31 mouse cellular contexts compared by ENCODE assay signal in the genomic region with DNA sequence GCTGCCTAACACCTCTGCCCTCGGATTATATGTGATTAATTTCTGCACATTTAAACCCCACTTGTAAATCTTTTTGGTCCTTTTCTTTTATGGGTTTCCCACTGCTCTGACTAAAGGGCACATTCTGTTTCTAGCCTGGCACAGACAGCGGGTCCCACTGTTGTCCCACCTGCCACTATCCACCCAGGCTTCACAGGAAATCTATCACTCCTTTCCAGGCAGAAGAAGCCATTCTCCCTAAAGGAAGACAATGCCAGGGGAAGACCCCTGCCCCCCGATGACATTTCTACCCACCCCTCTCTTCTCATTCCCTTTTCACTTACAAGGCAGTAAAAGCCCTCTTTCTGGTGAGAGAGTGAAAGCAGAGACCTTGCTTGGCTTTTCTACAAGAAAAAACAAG. TPM values are rescaled to one million over a fixed set of nuclear protein-coding genes. Genes with fewer than 3 reads are reported as not detected.
DNase-seq lines count a peak whose midpoint lies in the region; ATAC-seq and TF ChIP-seq lines count a peak whose summit lies in the region.
"Had no signal": no experiment of that assay in that cellular context is flagged by ENCODE, and none has a peak within 500 bp of the region (broad histone marks: within the 10 kb centered on the region; RNA-seq: fewer than 3 reads in every experiment).

No protein-coding gene starts in this region.

- 0 out of 2 replicates have a peak, but pooled peaks have one; percentile 34 for ATAC-seq in hindbrain, embryonic 16.5 days
- ATAC-seq in hindbrain, postnatal 0 days, result no peak
- ATAC-seq: forebrain, postnatal 0 days; intestine, postnatal 0 days; midbrain, embryonic 15.5 days had no signal

- DNase-seq in hindbrain, postnatal 0 days (ENCODE audit: low spot score), result no peak
- DNase-seq in cerebellum, adult 11-12 months, result peak; percentile 54
- peak; percentile 63 for DNase-seq in cerebellum, adult 9-10 months
- DNase-seq in cerebellum, postnatal 36 days, result peak; percentile 33 to 53
- no peak for DNase-seq in frontal cortex, postnatal 36 days (ENCODE audit: low spot score in 2 of 2)
- DNase-seq in layer of hippocampus, postnatal 10 days (ENCODE audit: low spot score in 2 of 2), result no peak
- DNase-seq: adrenal gland, postnatal 25 days; forebrain, postnatal 0 days; gastrocnemius, postnatal 14 days; heart, adult 11 months; kidney, adult 9 months; kidney, postnatal 14 days; liver; right cerebral cortex, adult 18-20 months; thymus, adult 2 months; thymus, postnatal 36 days had no signal

- H3K4me1 ChIP-seq in hindbrain, embryonic 16.5 days (ENCODE audit: control insufficient read depth, insufficient read depth, low read depth, low read length), result 0 out of 2 replicates have a peak, but pooled peaks cover 2% of the 10 kb centered on the region
- no peaks in the 10 kb centered on the region for H3K4me1 ChIP-seq in hindbrain, postnatal 0 days (ENCODE audit: insufficient read depth, low read length)
- H3K4me1 ChIP-seq: embryonic facial prominence, embryonic 13.5 days; heart, embryonic 10.5 days; heart, embryonic 15.5 days; liver, embryonic 15.5 days; lung, embryonic 15.5 days had no signal

- no peaks in the 10 kb centered on the region for H3K9me3 ChIP-seq in hindbrain, embryonic 16.5 days (ENCODE audit: control insufficient read depth, low read length)
- H3K9me3 ChIP-seq in hindbrain, postnatal 0 days (ENCODE audit: low read length), result no peaks in the 10 kb centered on the region
- H3K9me3 ChIP-seq: embryonic facial prominence, embryonic 13.5 days; forebrain, embryonic 12.5 days; heart, embryonic 10.5 days; heart, embryonic 15.5 days; hindbrain, embryonic 12.5 days; liver, embryonic 15.5 days; lung, embryonic 15.5 days; midbrain, embryonic 10.5 days; midbrain, embryonic 15.5 days had no signal

- no peak for TF ChIP-seq CTCF in hindbrain, postnatal 0 days (IDR thresholded peaks at IDR 0.05; ENCODE audit: low read depth)

- H3K27ac ChIP-seq in hindbrain, embryonic 16.5 days (ENCODE audit: low read depth, low read length), result no peak overlapping the region
- H3K27ac ChIP-seq in hindbrain, postnatal 0 days, result no peak overlapping the region
- H3K27ac ChIP-seq: embryonic facial prominence, embryonic 13.5 days; forebrain, embryonic 12.5 days; heart, embryonic 10.5 days; heart, embryonic 15.5 days; hindbrain, embryonic 12.5 days; liver, embryonic 15.5 days; lung, embryonic 15.5 days; midbrain, embryonic 10.5 days; midbrain, embryonic 15.5 days had no signal

- no peak overlapping the region for H3K9ac ChIP-seq in hindbrain, embryonic 16.5 days (ENCODE audit: low read depth, low read length)
- no peak overlapping the region for H3K9ac ChIP-seq in hindbrain, postnatal 0 days (replicated peaks; ENCODE audit: low read length)
- H3K9ac ChIP-seq: embryonic facial prominence, embryonic 13.5 days; forebrain, embryonic 12.5 days; forebrain, postnatal 0 days; heart, embryonic 15.5 days; hindbrain, embryonic 12.5 days; liver, embryonic 15.5 days; lung, embryonic 15.5 days; midbrain, embryonic 15.5 days had no signal

- H3K27me3 ChIP-seq in hindbrain, embryonic 16.5 days (replicated peaks; ENCODE audit: control insufficient read depth, insufficient read depth, low read length), result no peaks in the 10 kb centered on the region
- no peaks in the 10 kb centered on the region for H3K27me3 ChIP-seq in hindbrain, postnatal 0 days (ENCODE audit: insufficient read depth, low read length)
- H3K27me3 ChIP-seq: embryonic facial prominence, embryonic 13.5 days; forebrain, embryonic 12.5 days; heart, embryonic 15.5 days; hindbrain, embryonic 12.5 days; liver, embryonic 15.5 days; lung, embryonic 15.5 days; midbrain, embryonic 15.5 days had no signal

- H3K4me2 ChIP-seq in hindbrain, embryonic 16.5 days (ENCODE audit: low read length), result no peak overlapping the region
- no peak overlapping the region for H3K4me2 ChIP-seq in hindbrain, postnatal 0 days (ENCODE audit: low read depth, low read length)
- H3K4me2 ChIP-seq: embryonic facial prominence, embryonic 13.5 days; forebrain, embryonic 12.5 days; heart, embryonic 15.5 days; hindbrain, embryonic 12.5 days; liver, embryonic 15.5 days; lung, embryonic 15.5 days; midbrain, embryonic 15.5 days had no signal

- no peaks in the 10 kb centered on the region for H3K36me3 ChIP-seq in hindbrain, embryonic 16.5 days (ENCODE audit: control insufficient read depth, insufficient read depth, low read length)
- H3K36me3 ChIP-seq in hindbrain, postnatal 0 days (ENCODE audit: insufficient read depth, low read length), result no peaks in the 10 kb centered on the region
- H3K36me3 ChIP-seq: embryonic facial prominence, embryonic 13.5 days; forebrain, embryonic 12.5 days; heart, embryonic 10.5 days; heart, embryonic 15.5 days; hindbrain, embryonic 12.5 days; liver, embryonic 15.5 days; lung, embryonic 15.5 days; midbrain, embryonic 10.5 days; midbrain, embryonic 15.5 days had no signal

- H3K4me3 ChIP-seq in hindbrain, embryonic 16.5 days (ENCODE audit: low read length), result no peak overlapping the region
- H3K4me3 ChIP-seq in hindbrain, postnatal 0 days (ENCODE audit: low read length), result no peak overlapping the region
- H3K4me3 ChIP-seq: embryonic facial prominence, embryonic 13.5 days; forebrain, embryonic 12.5 days; heart, embryonic 10.5 days; heart, embryonic 15.5 days; hindbrain, embryonic 12.5 days; liver, embryonic 15.5 days; lung, embryonic 15.5 days; midbrain, embryonic 10.5 days; midbrain, embryonic 15.5 days had no signal

- 30% methylated on average over 3 of the region's 3 CpGs for WGBS in hindbrain, embryonic 16.5 days
- WGBS in hindbrain, postnatal 0 days, result 30% methylated on average over 3 of the region's 3 CpGs

RNA-seq across cellular contexts. Expression of a gene that starts 37.2 kb away (rescaled TPM):
- polyA plus RNA-seq in hindbrain, embryonic 16.5 days (2015; fragmentation: Nextera tagmentation; extraction: Ambion mirVana), result 0.66 and 1.3 TPM in 2 replicates
- total RNA-seq in hindbrain, postnatal 0 days (2014; rRNA removed), result not detected in 2 replicates
- 0.53 and 0.55 TPM in 2 replicates for polyA plus RNA-seq in hindbrain, postnatal 0 days (2015; fragmentation: Nextera tagmentation; extraction: Ambion mirVana)
- total RNA-seq in layer of hippocampus, postnatal 10 days (2021), result not detected
- total RNA-seq: adrenal gland, adult 18-20 months; adrenal gland, postnatal 25 days; gastrocnemius, postnatal 14 days; heart, postnatal 25 days; layer of hippocampus, adult 18-20 months; layer of hippocampus, postnatal 14 days had no signal
- polyA plus RNA-seq: thymus, adult 2 months had no signal

Comparison
In these comparisons a context has a peak if more than half of its experiments do, and no peak if none do; other contexts are left out.
1. DNase-seq: peak in cerebellum, adult 11-12 months (single experiment), cerebellum, adult 9-10 months (single experiment) and cerebellum, postnatal 36 days (2 of 2); none in hindbrain, postnatal 0 days (single experiment), frontal cortex, postnatal 36 days (0 of 2) and layer of hippocampus, postnatal 10 days (0 of 2).